Mouse (Mus musculus) Patski (cell line): ENCODE measurements around the gene Agpat2. TPM values are rescaled to one million over a fixed set of nuclear protein-coding genes. Genes with fewer than 3 reads are reported as not detected.

Source experiments
- ATAC-seq: fragments of 100-300 bp; one replicate; pipeline ENCODE4 v1.8.0; 2021
- CTCF ChIA-PET: fragments of 350-600 bp; sonication (Branson Sonifier 250); formaldehyde crosslinking; loops from one replicate; lab custom pipeline; 2022; ENCODE audit warnings: inconsistent platforms; lab: Charles Lee
- POLR2A ChIA-PET: fragments of 350-600 bp; sonication (Branson Sonifier 250); formaldehyde crosslinking; loops from one replicate; lab custom pipeline; 2022; ENCODE audit warnings: antibody characterized with exemption, inconsistent platforms; lab: Charles Lee
- DNase-seq: peaks from one replicate; pipeline ENCODE4 v3.0.0-alpha.2; 2011; ENCODE audit warnings: low read depth, low spot score
- H3K27me3 ChIP-seq: fragments of 371-371 bp; one replicate; pipeline ENCODE4 v1.5.1; 2021
- CTCF ChIP-seq: fragments of 100-300 bp; IDR thresholded peaks from one replicate; pipeline ENCODE4 v1.5.1; 2021
- in situ Hi-C: fragments of 300-500 bp; cut with MboI; formaldehyde crosslinking; loops from 3 replicates; pipeline ENCODE4 v1.11.1; 2018; ENCODE audit warnings: low pct_unique_long_range_greater_than_20kb, mixed read lengths
- polyA plus RNA-seq: library from polyadenylated mRNA; unstranded; gene quantifications from one replicate; pipeline ENCODE4 v1.2.3, GENCODE M21; 2021

Agpat2 gene
- polyA plus RNA-seq, 1 experiment from 2014 or later: 41.6 TPM

DNA sequence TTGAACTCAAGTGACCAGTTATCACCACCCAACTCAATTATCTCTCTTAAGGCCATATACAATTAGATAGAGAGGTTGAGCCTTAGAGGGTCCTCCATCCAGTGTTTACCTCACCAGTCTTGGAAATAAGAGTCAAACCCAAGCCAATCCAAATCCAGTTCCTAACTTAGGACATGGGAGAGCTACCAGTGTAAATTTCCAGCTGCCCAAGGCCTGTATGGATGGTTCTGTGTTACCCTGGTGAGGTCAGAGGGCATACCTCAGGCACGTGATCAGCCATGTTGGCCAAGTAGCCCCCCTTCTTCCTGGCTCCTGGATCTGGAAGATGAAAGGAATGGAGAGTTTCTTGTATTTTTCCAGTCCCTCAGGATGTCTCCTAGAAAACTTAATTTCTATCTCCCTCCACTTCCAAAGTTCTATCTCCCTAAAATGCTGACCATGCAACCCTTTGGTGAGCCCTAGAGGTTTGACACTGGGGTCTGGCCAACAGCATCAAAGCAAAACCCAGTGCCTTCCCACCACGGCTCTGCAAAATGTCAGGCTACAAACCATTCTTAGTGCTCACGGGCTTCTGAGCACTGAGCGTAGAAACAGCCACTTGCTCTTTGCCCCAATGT, 33.2 kb upstream of the Agpat2 start:
- ATAC-seq (no peak), DNase-seq (no peak)
- no peaks in the 10 kb centered on the region for H3K27me3 ChIP-seq
- in situ Hi-C loops: loop anchor here (25.0 kb wide), 1 partner anchor 775 kb away; no protein-coding TSS in a partner anchor
- CTCF ChIA-PET: no interaction called here
- POLR2A ChIA-PET: no interaction called here
- TF ChIP-seq CTCF: no peak

GRCm38 (mm10) chr2:26636325-26636635, 32.1 kb upstream of the Agpat2 start:
- no peaks in the 10 kb centered on the region for H3K27me3 ChIP-seq
- no peak for DNase-seq

DNA sequence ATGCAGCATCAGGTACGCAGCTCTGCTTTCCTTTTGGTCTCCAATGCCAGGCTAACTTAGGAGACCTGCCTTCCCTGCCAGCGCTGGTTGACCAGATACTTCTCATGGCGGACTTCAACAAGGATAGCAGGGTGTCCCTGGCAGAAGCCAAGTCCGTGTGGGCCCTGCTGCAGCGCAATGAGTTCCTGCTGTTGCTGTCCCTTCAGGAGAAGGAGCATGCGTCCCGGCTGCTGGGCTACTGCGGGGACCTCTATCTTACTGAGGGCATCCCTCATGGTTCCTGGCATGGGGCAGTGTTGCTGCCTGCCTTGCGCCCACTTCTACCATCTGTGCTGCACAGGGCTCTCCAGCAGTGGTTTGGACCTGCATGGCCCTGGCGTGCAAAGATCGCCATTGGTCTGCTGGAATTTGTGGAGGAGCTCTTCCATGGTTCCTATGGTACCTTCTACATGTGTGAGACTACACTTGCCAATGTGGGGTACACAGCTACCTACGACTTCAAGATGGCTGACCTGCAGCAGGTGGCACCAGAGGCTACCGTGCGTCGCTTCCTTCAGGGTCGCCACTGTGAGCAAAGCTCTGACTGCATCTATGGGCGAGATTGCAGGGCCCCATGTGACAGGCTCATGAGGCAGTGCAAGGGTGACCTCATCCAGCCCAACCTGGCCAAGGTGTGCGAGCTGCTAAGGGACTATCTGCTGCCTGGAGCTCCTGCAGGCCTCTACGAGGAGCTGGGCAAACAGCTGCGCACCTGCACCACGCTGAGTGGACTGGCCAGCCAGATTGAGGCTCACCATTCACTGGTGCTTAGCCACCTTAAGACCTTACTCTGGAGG, 31.5 kb upstream of the Agpat2 start:
- no peak for DNase-seq
- ChIA-PET POLR2A (interaction anchor here (0.6 to 1.2 kb wide), 3 partner anchors 31 to 49 kb away, joined by 3 to 4 read pairs (median 3); partner anchors contain the start of gene Agpat2), CTCF (no interaction called here)
- no peak for ATAC-seq
- no peak for TF ChIP-seq CTCF
- in situ Hi-C loops: loop anchor here (25.0 kb wide), 1 partner anchor 777 kb away; no protein-coding TSS in a partner anchor
- H3K27me3 ChIP-seq: no peaks in the 10 kb centered on the region

More at GRCm38 (mm10) chr2:26636325-26636635, 32.1 kb upstream of the Agpat2 start:
- in situ Hi-C loops: loop anchor here (25.0 kb wide), 1 partner anchor 776 kb away; no protein-coding TSS in a partner anchor
- ATAC-seq: no peak
- TF ChIP-seq CTCF: no peak
- CTCF ChIA-PET: no interaction called here
- POLR2A ChIA-PET: interaction anchor here (0.6 to 1.2 kb wide), 3 partner anchors 32 to 48 kb away, joined by 3 to 4 read pairs (median 3); partner anchors contain the start of gene Agpat2

DNA sequence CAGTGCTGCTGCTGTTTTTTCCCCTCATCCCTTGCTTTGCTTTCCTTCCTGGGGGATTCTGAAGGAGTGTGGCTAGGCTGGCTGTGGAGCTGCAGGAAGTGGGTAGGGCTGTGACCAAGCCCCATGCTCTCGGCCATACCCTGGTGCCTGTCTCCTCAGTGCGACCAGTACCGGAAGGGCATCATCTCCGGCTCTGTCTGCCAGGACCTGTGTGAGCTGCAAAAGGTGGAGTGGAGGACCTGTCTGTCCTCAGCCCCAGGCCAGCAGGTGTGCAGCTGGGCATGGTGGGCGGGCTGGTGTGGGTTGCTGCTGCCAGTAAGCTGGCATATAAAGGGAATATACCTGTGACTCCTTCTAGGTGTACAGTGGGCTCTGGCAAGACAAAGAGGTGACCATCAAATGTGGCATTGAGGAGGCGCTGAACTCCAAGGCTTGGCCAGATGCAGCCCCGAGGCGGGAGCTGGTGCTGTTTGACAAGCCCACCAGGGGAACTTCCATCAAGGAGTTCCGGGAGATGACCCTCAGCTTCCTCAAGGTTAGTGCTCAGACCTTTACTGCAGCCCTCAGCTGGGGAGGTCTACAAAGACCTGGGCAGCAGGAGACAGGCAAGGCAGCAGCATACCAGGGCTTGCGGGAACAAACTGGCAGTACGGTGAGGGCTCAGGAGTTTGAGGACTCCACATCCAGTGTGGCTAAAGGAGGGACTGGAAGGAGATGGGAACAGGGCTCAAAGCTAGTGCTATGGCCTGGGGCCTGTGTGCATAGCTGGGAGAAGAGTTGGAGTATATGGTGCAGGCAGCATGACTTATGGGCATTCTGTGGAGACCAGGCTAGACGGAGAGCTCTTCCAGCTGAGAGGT, 30.6 kb upstream of the Agpat2 start:
- CTCF ChIA-PET: no interaction called here
- in situ Hi-C loops: loop anchor here (25.0 kb wide), 1 partner anchor 777 kb away; no protein-coding TSS in a partner anchor
- no peak for TF ChIP-seq CTCF
- DNase-seq (no peak), ATAC-seq (no peak)
- POLR2A ChIA-PET: interaction anchor here (1.2 kb wide), 1 partner anchor 30 kb away, joined by 4 read pairs; the partner anchor contains the start of gene Agpat2
- H3K27me3 ChIP-seq: no peaks in the 10 kb centered on the region

GRCm38 (mm10) chr2:26633953-26634530, 29.8 kb upstream of the Agpat2 start:
- ChIA-PET POLR2A (no interaction called here), CTCF (no interaction called here)
- no peaks in the 10 kb centered on the region for H3K27me3 ChIP-seq
- TF ChIP-seq CTCF: no peak
- ATAC-seq (no peak), DNase-seq (no peak)
- in situ Hi-C loops: loop anchor here (25.0 kb wide), 1 partner anchor 778 kb away; no protein-coding TSS in a partner anchor

DNA sequence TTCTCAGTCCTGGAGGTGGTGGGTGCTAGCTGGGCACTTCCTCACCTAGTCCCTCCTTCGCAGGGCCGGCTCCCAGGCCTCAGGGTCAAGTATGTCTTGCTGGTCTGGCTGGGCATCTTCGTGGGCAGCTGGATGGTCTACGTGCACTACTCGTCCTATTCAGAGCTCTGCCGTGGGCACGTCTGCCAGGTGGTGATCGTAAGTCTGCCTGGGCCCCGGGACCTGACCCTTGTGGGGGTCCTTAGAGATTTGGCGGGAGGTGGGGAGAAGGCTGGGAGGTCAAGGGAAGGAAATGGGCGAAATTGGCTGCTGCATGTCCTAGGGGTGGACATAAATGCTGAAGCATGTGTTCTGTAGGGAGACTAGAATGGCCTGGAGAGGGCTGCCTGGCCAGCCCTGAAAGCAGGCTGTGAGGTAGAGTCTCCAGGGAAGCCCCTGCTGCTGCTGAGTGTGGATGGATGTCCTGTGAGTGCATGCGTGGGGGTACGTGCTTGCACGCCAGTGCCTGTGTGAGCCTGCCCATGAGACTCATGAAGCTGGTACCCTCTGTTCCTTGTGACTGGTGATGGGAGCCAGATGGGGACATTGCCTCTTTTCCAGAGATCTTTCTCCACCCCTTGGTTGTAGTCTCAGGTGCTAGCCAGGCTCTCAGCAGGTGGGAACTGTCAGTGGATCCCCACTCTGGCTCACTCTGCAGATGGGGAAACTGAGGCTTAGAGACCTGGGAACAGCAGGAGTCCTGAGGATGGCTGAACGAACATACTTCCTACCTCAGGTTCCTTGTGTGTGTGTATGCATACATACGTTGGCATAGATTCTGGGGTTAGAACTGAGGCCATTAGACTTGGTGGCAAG, 28.6 kb upstream of the Agpat2 start:
- no peak for DNase-seq
- no peak for ATAC-seq
- TF ChIP-seq CTCF: no peak
- in situ Hi-C loops: loop anchor here (25.0 kb wide), 1 partner anchor 780 kb away; no protein-coding TSS in a partner anchor
- ChIA-PET CTCF (no interaction called here), POLR2A (no interaction called here)
- no peaks in the 10 kb centered on the region for H3K27me3 ChIP-seq

DNA sequence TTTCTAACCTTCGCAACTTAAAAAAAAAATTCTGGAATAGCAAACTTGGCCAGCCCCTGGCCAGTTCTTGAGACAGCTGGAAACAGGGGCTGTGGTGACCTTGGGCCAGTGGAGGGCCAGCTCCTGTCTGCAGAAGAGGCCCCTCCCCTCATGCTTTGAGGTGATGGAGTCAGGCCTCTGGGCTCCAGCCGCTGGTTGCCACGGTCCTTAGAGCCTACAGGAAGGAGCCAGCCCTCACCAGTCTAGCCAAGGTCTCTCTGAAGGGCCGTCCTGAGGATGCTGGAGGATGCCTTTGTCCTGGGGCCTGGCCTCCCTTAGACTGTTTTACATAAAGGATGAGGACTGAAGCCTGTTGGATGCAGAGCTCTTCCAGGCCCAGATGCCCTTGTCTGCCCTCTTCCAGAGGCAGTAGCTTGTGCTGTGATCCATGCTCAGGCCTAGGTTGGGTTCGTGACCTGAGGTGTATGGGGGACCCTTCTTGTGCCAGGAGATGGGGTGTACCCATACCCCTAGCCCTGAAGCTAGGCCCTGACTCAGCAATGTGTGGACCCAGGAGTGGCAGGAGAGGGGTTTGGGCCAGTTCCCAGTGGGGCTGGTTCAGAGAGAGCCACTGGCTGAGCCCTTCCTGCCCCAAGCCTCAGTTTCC, 24.7 kb upstream of the Agpat2 start:
- H3K27me3 ChIP-seq: no peaks in the 10 kb centered on the region
- in situ Hi-C loops: loop anchor here (25.0 kb wide), 1 partner anchor 783 kb away; no protein-coding TSS in a partner anchor
- TF ChIP-seq CTCF: no peak
- no peak for DNase-seq
- POLR2A ChIA-PET: interaction anchor here (0.5 to 1.8 kb wide), 4 partner anchors 10 to 277 kb away, joined by 3 to 14 read pairs (median 4); partner anchors contain the start of genes Agpat2 and Dnlz
- CTCF ChIA-PET: interaction anchor here (1.2 kb wide), 1 partner anchor 19 kb away, joined by 3 read pairs; no protein-coding TSS in a partner anchor
- ATAC-seq: peak; percentile 19

GRCm38 (mm10) chr2:26627921-26628739, 23.9 kb upstream of the Agpat2 start, which contains the start of gene Fam69b:
Gene Fam69b (plus strand): TSS chr2:26628457.
- ChIA-PET CTCF (no interaction called here), POLR2A (interaction anchor here (0.7 to 1.8 kb wide), 2 partner anchors 24 to 36 kb away, joined by 3 to 4 read pairs; partner anchors contain the start of gene Agpat2)
- in situ Hi-C loops: loop anchor here (25.0 kb wide), 1 partner anchor 784 kb away; no protein-coding TSS in a partner anchor
- ATAC-seq (peak; percentile 45), DNase-seq (no peak)
- no peaks in the 10 kb centered on the region for H3K27me3 ChIP-seq
- no peak for TF ChIP-seq CTCF
